Mouse (Mus musculus) liver, postnatal 0 days (tissue): ENCODE measurements at regions not wholly inside any gene's neighbourhood (a gene's known extent, or its start where the extent isn't known, plus 50 kb on each side); places are given as distances from the start of the nearest gene placed in this dataset.

ENCODE experiments used
- CTCF ChIP-seq: sonication (generic); IDR thresholded peaks from 2 replicates; pipeline ENCODE4 v1.5.1; 2016; ENCODE audit warnings: antibody characterized with exemption, low read depth
- EP300 ChIP-seq: IDR thresholded peaks from 2 replicates; pipeline ENCODE4 v1.6.1; 2016; ENCODE audit warnings: antibody characterized with exemption, low read depth, mild to moderate bottlenecking

GRCm38 (mm10) chr2:131635791-131636190 lies 73.7 kb upstream of the Adra1d start:
- TF ChIP-seq CTCF (no peak), EP300 (no peak)
